Mouse (Mus musculus): ENCODE data around the gene Neurog3.
A peak's percentile ranks its signal among the peaks of the same experiment; 100 is the strongest.

Neurog3 gene

DNA sequence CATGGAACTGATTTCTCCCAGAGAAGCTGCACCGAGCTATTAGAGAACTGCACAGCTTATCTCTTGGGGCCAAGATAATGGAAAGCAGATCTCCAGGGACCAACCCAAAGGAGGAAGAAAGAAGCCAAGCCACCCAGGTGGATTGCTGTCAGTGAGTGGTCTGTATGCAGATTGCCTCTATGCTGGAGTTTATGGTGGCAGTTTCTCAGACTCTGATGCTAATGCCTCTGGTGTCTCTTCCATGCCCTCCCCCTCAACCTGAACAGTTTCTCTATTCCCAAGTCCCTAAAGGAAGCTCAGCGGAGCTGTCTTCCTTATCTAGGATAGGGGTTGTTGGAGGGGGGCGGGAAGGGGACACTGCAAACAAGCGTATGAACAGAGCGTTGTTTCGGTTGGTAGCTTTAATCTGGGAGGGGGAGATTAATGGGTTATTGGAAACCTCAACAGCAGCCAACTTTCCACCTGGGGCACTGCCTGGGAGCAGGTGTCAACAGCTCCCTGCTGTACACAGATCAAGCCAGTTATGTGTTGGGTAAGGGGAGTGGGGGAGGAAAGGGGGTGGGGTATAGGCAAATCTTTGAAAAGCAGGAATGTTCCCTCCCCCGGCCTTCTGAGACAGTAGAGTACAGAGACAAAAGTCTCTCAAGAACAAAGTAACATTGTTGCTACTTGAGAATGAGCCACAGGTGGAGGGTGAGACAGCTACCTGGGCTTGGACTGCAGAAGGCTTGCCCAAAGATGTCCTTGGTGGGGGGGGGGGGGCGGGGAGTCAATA is 3.0 kb downstream of the Neurog3 start:
- ATAC-seq (ENCODE audit: insufficient number of reproducible peaks, low FRiP score, low TSS enrichment) = no peak

- ATAC-seq (ENCODE audit: insufficient number of reproducible peaks, low FRiP score, low TSS enrichment) = no peak
Observed at GRCm38 (mm10) chr10:62137150-62137549, 4.3 kb downstream of the Neurog3 start.

GRCm38 (mm10) chr10:62138040-62138439 is 5.2 kb downstream of the Neurog3 start:
- no peak for ATAC-seq (ENCODE audit: insufficient number of reproducible peaks, low FRiP score, low TSS enrichment)

DNA sequence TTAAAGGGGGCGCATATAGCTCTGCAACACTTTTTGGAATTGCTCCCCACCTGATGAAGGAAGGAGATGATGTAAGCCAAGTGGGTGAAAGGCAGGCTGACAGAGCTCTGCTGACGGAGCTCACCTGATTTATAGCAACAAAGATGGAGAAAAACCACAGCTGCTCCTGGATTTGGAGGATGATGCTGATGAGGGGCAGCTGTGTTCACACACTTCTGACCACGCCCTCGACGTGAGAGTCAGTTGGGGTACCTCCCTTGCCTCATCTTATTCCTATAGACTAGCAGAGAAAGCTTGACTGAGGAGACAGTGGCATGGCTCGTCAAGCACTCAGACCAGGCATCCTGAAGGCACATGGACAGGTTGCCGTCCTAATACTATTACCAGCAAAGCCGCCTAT is 10.9 kb downstream of the Neurog3 start, which contains the start of gene Fam241b:
TSS of gene Fam241b (minus strand) at position 101 of the 400 bp plus-strand sequence.
- no peak for ATAC-seq (ENCODE audit: insufficient number of reproducible peaks, low FRiP score, low TSS enrichment)

DNA sequence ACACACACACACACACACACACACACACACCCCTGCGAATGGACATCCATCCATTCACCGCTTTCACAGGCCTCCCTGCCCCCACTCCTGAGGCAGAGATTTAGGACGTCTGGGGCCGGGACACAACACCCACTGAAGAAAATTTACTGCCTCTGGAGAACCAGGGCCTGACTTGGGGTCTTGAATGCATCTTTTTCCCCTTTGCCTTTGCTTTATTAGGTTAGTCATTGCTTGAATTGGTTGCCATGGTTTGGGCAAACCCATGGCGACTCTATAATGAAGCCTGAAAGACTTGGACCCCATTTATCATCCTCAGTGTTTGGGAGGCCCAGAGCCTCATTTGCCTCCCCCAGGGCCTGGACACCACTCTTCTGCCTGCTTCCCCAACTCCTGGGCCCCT is 13.1 kb downstream of the Neurog3 start:
- ATAC-seq (ENCODE audit: insufficient number of reproducible peaks, low FRiP score, low TSS enrichment) = no peak

GRCm38 (mm10) chr10:62147466-62148248 is 14.8 kb downstream of the Neurog3 start:
- peak; percentile 58 for ATAC-seq (ENCODE audit: insufficient number of reproducible peaks, low FRiP score, low TSS enrichment)

GRCm38 (mm10) chr10:62149929-62150328 is 17.0 kb downstream of the Neurog3 start:
- no peak for ATAC-seq (ENCODE audit: insufficient number of reproducible peaks, low FRiP score, low TSS enrichment)

DNA sequence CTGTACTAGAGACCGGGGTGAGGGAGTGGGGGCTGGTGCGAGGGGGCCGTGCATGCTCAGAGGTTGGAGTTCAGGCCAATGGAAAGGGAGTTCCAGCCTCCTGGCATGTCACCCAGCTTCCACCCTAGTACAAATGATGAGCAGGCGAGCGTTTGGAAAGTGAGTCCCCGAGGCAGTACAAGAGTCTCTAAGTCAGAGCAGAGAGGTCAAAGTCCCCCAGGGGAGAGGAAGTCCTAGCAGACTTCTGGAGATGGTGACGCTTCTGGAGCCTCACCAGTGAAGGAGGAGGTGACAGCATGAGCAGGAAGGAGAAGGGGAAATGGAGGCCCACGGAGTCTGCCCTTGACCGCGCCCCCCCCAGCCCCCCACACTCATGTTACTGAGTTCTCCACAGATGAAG is 29.5 kb downstream of the Neurog3 start:
- no peak for ATAC-seq (ENCODE audit: insufficient number of reproducible peaks, low FRiP score, low TSS enrichment)

GRCm38 (mm10) chr10:62172841-62173553 is 40.1 kb downstream of the Neurog3 start:
- no peak for ATAC-seq (ENCODE audit: insufficient number of reproducible peaks, low FRiP score, low TSS enrichment)

DNA sequence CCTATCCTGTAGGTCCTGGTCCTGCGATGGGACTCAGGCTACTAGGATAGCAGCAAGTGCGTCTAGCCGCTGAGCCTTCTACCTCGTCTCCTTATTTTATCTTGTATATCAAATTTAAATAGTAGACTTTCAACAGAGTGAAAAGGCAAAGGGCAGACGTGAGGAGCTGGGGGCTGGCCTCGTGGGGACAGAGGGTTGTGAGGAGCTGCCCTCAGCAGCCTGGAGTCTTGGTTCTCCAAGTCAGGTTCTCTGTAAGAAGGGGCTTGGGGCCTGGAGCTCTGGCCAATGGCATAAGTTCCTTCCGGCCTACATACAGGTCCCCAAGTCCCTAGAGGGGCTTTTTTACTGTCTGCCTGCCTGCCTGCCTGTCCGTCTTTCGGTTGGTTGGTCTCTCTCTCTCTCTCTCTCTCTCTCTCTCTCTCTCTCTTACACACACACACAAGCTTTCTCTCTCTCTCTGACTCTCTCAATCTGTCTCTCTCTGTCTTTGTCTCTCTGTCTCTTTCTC is 41.1 kb downstream of the Neurog3 start:
- no peak for ATAC-seq (ENCODE audit: insufficient number of reproducible peaks, low FRiP score, low TSS enrichment)

DNA sequence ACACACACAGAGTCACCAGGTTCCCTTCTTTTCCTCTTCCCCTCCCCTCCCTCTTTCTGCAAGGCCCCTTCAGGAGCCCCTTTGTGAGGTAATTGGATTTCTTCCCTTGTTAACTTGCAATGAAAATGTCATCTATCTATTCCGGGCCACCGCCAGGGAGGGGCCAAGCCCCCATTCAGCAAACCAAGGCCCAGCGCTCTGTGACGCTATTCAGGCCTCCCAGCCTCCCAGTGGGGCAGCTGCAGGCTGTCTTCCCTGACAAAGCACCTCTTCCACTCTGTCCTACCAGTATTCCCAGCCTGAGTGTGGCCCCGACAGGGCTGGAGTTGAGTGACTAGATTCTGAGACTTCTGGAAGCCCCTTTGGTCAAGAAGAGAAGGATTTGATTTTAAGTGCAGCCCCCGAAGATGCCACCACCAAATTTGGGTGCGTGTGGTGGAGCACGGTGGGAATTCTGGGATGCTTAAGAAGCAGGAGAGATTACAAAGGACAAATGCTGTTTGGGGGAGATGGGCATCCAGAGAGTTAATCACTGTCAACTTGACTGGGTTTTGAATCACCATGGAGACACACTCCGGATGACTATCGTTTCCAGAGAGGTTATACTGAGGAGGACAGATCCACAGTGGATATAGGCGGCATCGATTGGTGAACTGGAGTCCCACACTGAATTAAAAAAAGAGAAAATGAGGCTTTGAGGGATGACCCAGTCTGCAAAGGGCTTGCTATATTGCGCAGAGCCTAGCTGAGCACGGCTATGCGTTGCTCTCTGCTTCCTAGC is 41.8 kb downstream of the Neurog3 start:
- ATAC-seq (ENCODE audit: insufficient number of reproducible peaks, low FRiP score, low TSS enrichment) = no peak

DNA sequence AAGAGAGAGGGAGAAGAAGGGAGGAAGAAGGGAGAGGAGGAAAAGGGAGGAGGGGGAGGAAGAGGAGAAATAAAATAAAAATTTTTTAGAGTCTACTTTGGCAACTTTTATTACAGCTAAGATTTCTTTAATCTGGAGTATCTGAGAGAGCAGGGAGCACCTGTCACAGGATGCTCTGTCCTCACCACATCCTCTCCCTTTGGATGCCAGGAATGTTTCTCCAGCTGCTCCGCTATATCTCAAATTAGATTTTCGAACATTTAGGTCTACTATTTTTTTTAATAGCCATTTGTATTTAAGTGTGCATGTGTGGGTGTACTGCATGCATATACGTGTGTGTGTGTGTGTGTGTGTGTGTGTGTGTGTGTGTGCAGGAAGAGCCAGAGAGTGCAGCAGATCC is 47.1 kb downstream of the Neurog3 start:
- no peak for ATAC-seq (ENCODE audit: insufficient number of reproducible peaks, low FRiP score, low TSS enrichment)

GRCm38 (mm10) chr10:62181701-62182100 is 48.8 kb downstream of the Neurog3 start:
- ATAC-seq (ENCODE audit: insufficient number of reproducible peaks, low FRiP score, low TSS enrichment) = peak; percentile 87

DNA sequence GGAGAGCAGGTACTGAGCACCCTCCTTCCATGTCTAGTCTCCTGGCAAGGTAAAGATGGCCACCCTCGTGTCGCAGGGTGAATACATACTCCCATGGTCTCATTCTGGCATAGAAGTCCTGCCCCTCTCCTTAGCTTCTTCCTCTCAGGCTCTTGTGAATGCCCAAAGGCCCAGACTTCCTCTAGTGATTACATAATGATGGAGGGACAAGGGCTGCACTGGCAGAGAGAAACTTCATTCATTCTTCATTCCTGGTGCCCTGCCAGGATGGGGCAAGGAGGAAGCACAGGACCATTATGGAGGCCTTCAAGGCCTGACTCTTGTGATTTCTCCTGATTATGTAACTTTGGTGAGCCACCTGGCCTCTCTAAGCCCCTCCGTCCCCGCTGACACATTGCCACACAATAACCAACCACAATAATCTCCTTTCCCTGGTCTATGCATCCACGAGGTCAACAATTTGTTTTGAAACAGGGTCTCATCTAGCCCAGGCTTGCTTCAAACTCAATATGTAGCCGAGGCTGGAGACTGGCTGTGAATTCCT is 49.7 kb downstream of the Neurog3 start:
- ATAC-seq (ENCODE audit: insufficient number of reproducible peaks, low FRiP score, low TSS enrichment) = 0 out of 2 replicates have a peak, but pooled peaks have one; percentile 0

- peak; percentile 49 for ATAC-seq (ENCODE audit: insufficient number of reproducible peaks, low FRiP score, low TSS enrichment)
Observed at GRCm38 (mm10) chr10:62183053-62183452, 50.2 kb downstream of the Neurog3 start.

Data from cerebellum, adult (tissue).